Mouse (Mus musculus): ENCODE data around the gene Calm1. TPM values are rescaled to one million over a fixed set of nuclear protein-coding genes. Genes with fewer than 3 reads are reported as not detected.

Gene Calm1
- polyA plus RNA-seq, 1 experiment from 2014 or later: 2,617 TPM

- no peak overlapping the region for H3K4me3 ChIP-seq
- 90% methylated on average over 5 of the region's 5 CpGs for WGBS
Measured at GRCm38 (mm10) chr12:100234201-100234600, 35.0 kb downstream of the Calm1 start.

GRCm38 (mm10) chr12:100234919-100235318 is 35.7 kb downstream of the Calm1 start:
- Histone ChIP-seq H3K4me3 (no peak overlapping the region), H3K9me3 (no peaks in the 10 kb centered on the region), H3K27ac (replicated peaks) (no peak overlapping the region), H3K36me3 (no peaks in the 10 kb centered on the region), H3K9ac (no peak overlapping the region), H3K4me2 (no peak overlapping the region), H3K4me1 (replicated peaks) (0 out of 2 replicates have a peak, but pooled peaks cover 4% of the 10 kb centered on the region), H3K27me3 (no peaks in the 10 kb centered on the region)
- no peak for ATAC-seq (ENCODE audit: low FRiP score, low read depth)
- WGBS: 67% methylated on average over 7 of the region's 7 CpGs

More at GRCm38 (mm10) chr12:100234201-100234600, 35.0 kb downstream of the Calm1 start:
- Histone ChIP-seq H3K36me3 (no peaks in the 10 kb centered on the region), H3K9ac (no peak overlapping the region), H3K27me3 (no peaks in the 10 kb centered on the region), H3K4me1 (replicated peaks) (0 out of 2 replicates have a peak, but pooled peaks cover under 1% of the 10 kb centered on the region), H3K9me3 (no peaks in the 10 kb centered on the region), H3K27ac (replicated peaks) (no peak overlapping the region), H3K4me2 (no peak overlapping the region)
- ATAC-seq (ENCODE audit: low FRiP score, low read depth): no peak

GRCm38 (mm10) chr12:100235423-100235822 is 36.2 kb downstream of the Calm1 start:
- H3K4me2 ChIP-seq: no peak overlapping the region
- H3K9me3 ChIP-seq: no peaks in the 10 kb centered on the region
- H3K27ac ChIP-seq (replicated peaks): no peak overlapping the region
- H3K4me3 ChIP-seq: no peak overlapping the region
- no peak for ATAC-seq (ENCODE audit: low FRiP score, low read depth)
- 45% methylated on average over 5 of the region's 5 CpGs for WGBS
- no peaks in the 10 kb centered on the region for H3K27me3 ChIP-seq
- no peaks in the 10 kb centered on the region for H3K36me3 ChIP-seq
- 0 out of 2 replicates have a peak, but pooled peaks cover 4% of the 10 kb centered on the region for H3K4me1 ChIP-seq (replicated peaks)
- no peak overlapping the region for H3K9ac ChIP-seq

DNA sequence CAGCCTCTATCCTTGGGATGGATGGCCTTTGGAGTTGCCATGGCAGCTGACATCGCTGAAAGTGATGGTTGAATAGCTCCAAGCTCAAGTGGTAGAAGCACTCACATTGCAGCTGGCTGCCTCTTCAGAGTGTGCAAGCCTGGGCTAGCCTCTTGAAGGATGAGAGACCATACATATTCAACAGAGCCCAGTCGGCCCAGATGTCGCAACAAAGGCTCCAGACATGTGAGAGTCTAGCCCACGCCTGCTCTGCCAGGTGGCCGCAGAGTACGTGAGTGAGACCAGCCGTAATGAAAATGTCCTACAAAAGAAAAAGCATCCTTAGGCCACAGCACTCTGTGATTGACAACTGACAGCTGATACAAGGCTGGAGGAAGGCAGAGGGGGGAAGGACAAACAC is 40.2 kb downstream of the Calm1 start:
- 43% methylated on average over 7 of the region's 7 CpGs for WGBS
- no peaks in the 10 kb centered on the region for H3K27me3 ChIP-seq
- no peak overlapping the region for H3K4me2 ChIP-seq
- peak overlapping the region; percentile 7; the same call in 1 of the 2 replicates for H3K27ac ChIP-seq (replicated peaks)
- no peaks in the 10 kb centered on the region for H3K36me3 ChIP-seq
- H3K9me3 ChIP-seq: no peaks in the 10 kb centered on the region
- H3K9ac ChIP-seq: no peak overlapping the region
- peaks cover 21% of the 10 kb centered on the region for H3K4me1 ChIP-seq (replicated peaks)
- H3K4me3 ChIP-seq: no peak overlapping the region
- no peak for ATAC-seq (ENCODE audit: low FRiP score, low read depth)

GRCm38 (mm10) chr12:100239807-100240206 is 40.6 kb downstream of the Calm1 start:
- WGBS: 61% methylated on average over 6 of the region's 6 CpGs
- Histone ChIP-seq H3K9ac (no peak overlapping the region), H3K4me1 (replicated peaks) (peaks cover 25% of the 10 kb centered on the region), H3K4me3 (no peak overlapping the region), H3K4me2 (no peak overlapping the region), H3K36me3 (no peaks in the 10 kb centered on the region), H3K9me3 (no peaks in the 10 kb centered on the region), H3K27me3 (no peaks in the 10 kb centered on the region), H3K27ac (replicated peaks) (peak overlapping the region; percentile 7; the same call in 1 of the 2 replicates)
- ATAC-seq (ENCODE audit: low FRiP score, low read depth): no peak

GRCm38 (mm10) chr12:100241911-100242796 is 42.9 kb downstream of the Calm1 start:
- 8% methylated on average over 22 of the region's 22 CpGs for WGBS
- peak overlapping the region; percentile 1 for H3K4me3 ChIP-seq

GRCm38 (mm10) chr12:100244580-100244979 is 45.3 kb downstream of the Calm1 start:
- H3K4me1 ChIP-seq (replicated peaks): peaks cover 24% of the 10 kb centered on the region
- no peaks in the 10 kb centered on the region for H3K9me3 ChIP-seq
- H3K4me3 ChIP-seq: no peak overlapping the region
- peak; percentile 58 for ATAC-seq (ENCODE audit: low FRiP score, low read depth)
- no peaks in the 10 kb centered on the region for H3K36me3 ChIP-seq
- H3K27me3 ChIP-seq: no peaks in the 10 kb centered on the region
- 18% methylated on average over 5 of the region's 5 CpGs for WGBS
- H3K27ac ChIP-seq (replicated peaks): peak overlapping the region; percentile 68
- H3K9ac ChIP-seq: no peak overlapping the region
- H3K4me2 ChIP-seq: no peak overlapping the region

More at GRCm38 (mm10) chr12:100241911-100242796, 42.9 kb downstream of the Calm1 start:
- Histone ChIP-seq H3K27me3 (no peaks in the 10 kb centered on the region), H3K4me1 (replicated peaks) (peaks cover 28% of the 10 kb centered on the region), H3K9ac (peak overlapping the region; percentile 5; the same call in 1 of the 2 replicates), H3K9me3 (no peaks in the 10 kb centered on the region), H3K36me3 (no peaks in the 10 kb centered on the region), H3K4me2 (peak overlapping the region; percentile 45), H3K27ac (replicated peaks) (peak overlapping the region; percentile 66)
- peak; percentile 94 for ATAC-seq (ENCODE audit: low FRiP score, low read depth)

DNA sequence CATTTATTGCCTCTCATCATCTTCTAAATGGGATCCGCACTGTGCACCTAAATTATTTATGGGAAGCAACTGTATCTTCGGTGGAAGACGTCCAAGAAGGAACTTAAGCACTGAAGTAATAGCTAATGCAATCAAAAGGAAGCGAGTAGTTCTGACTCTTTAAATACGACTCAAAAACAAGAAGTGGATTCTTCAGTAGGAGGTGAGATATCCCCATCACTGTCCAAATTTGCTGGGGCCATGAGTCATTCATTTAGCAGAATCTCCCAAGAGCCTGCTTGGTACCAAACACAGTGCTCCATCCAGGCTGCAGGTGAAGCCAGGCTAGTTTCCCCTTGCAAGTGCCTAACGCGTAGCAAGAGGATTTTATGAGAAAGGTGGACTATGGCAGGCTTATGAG is 49.9 kb downstream of the Calm1 start:
- H3K36me3 ChIP-seq: no peaks in the 10 kb centered on the region
- H3K4me1 ChIP-seq (replicated peaks): peaks cover 9% of the 10 kb centered on the region
- H3K9ac ChIP-seq: no peak overlapping the region
- H3K9me3 ChIP-seq: no peaks in the 10 kb centered on the region
- H3K4me3 ChIP-seq: no peak overlapping the region
- H3K27ac ChIP-seq (replicated peaks): no peak overlapping the region
- no peaks in the 10 kb centered on the region for H3K27me3 ChIP-seq
- no peak overlapping the region for H3K4me2 ChIP-seq
- ATAC-seq (ENCODE audit: low FRiP score, low read depth): no peak
- WGBS: 87% methylated on average over 7 of the region's 7 CpGs

DNA sequence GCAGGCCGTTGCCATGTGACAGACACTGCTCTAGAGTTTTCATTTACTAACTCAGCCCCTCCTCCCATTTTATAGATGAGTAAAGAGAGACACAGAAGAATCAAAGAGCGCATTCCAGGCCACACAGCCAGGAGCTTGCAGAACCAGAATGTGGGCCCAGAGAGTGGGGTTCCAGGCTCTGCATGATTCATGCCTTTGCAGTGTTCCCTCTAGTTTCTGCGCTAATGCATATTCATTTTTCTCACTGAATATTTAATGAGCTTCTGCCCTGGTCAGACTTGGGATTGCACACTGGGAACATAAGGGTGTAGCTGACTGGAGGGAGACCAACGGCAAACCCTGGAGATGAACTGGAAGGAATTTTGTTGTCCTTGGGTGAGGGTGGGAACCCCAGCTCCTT is 55.2 kb downstream of the Calm1 start:
- Histone ChIP-seq H3K4me1 (replicated peaks) (no peaks in the 10 kb centered on the region), H3K9ac (no peak overlapping the region), H3K4me2 (no peak overlapping the region), H3K27ac (replicated peaks) (no peak overlapping the region), H3K4me3 (no peak overlapping the region), H3K36me3 (no peaks in the 10 kb centered on the region), H3K9me3 (no peaks in the 10 kb centered on the region), H3K27me3 (no peaks in the 10 kb centered on the region)
- WGBS: 72% methylated on average over 4 of the region's 4 CpGs
- ATAC-seq (ENCODE audit: low FRiP score, low read depth): no peak

- Histone ChIP-seq H3K4me1 (replicated peaks) (0 out of 2 replicates have a peak, but pooled peaks cover 3% of the 10 kb centered on the region), H3K4me2 (no peak overlapping the region), H3K9ac (no peak overlapping the region), H3K9me3 (no peaks in the 10 kb centered on the region), H3K4me3 (no peak overlapping the region), H3K27ac (replicated peaks) (no peak overlapping the region), H3K36me3 (no peaks in the 10 kb centered on the region), H3K27me3 (no peaks in the 10 kb centered on the region)
- WGBS: 91% methylated on average over 2 of the region's 2 CpGs
- no peak for ATAC-seq (ENCODE audit: low FRiP score, low read depth)
Measured at GRCm38 (mm10) chr12:100255441-100255949, 56.3 kb downstream of the Calm1 start.

- Histone ChIP-seq H3K4me2 (no peak overlapping the region), H3K9me3 (no peaks in the 10 kb centered on the region), H3K36me3 (no peaks in the 10 kb centered on the region), H3K27ac (replicated peaks) (no peak overlapping the region), H3K4me1 (replicated peaks) (0 out of 2 replicates have a peak, but pooled peaks cover 3% of the 10 kb centered on the region), H3K27me3 (no peaks in the 10 kb centered on the region), H3K9ac (no peak overlapping the region), H3K4me3 (no peak overlapping the region)
- WGBS: 69% methylated on average over 3 of the region's 3 CpGs
- no peak for ATAC-seq (ENCODE audit: low FRiP score, low read depth)
Measured at GRCm38 (mm10) chr12:100257779-100258178, 58.5 kb downstream of the Calm1 start.

Measured in hindbrain, embryonic 15.5 days (tissue).